Mouse (Mus musculus): ENCODE results near the gene Gm10229. TPM values are rescaled to one million over a fixed set of nuclear protein-coding genes. Genes with fewer than 3 reads are reported as not detected.
"Not testable (repeated sequence)": the region's sequence is repeated elsewhere in the genome, so short reads cannot be mapped to it uniquely, and the experiment has no call there.

Gene Gm10229
- not detected for total RNA-seq (2021)

- DNase-seq (ENCODE audit: low spot score in 2 of 2); intact Hi-C loops (cut with DNase I): not testable (repeated sequence)
These were observed at the start of gene Gm10229 for GRCm38 (mm10) chr16:89014984-89015383. TSS of gene Gm10229 (plus strand) at chr16:89015284.

- intact Hi-C loops (cut with DNase I): no loop called here
- DNase-seq (ENCODE audit: low spot score in 2 of 2): no peak
These were observed 4.4 kb upstream of the Gm10229 start, which contains the start of gene Krtap22-2 for GRCm38 (mm10) chr16:89010659-89011058. TSS of gene Krtap22-2 (minus strand) at chr16:89010759.

DNA sequence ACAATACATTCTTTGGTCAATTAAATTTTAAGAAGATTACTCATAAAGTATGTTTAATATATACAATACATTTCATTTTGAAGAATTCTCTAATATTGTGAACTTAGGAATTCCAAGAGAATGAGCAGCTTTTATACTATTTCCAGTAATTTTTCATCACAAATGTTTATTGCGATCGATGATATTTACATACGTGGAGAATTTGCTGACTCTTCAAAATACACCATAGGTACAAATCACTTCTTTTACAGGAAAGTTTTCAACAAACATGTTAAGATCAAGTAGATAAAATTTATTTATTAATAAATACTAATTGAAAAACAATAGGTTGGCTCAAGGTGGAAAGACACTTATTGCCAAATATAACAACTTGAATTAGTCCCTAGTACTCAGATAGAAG, 1.1 kb upstream of the Gm10229 start:
- intact Hi-C loops (cut with DNase I): no loop called here
- no peak for DNase-seq (ENCODE audit: low spot score in 2 of 2)

- intact Hi-C loops (cut with DNase I); DNase-seq (ENCODE audit: low spot score in 2 of 2): not testable (repeated sequence)
These were observed 16.3 kb downstream of the Gm10229 start, which contains the start of gene Krtap6-1 for GRCm38 (mm10) chr16:89031399-89031798. TSS of gene Krtap6-1 (plus strand) at chr16:89031699.

DNA sequence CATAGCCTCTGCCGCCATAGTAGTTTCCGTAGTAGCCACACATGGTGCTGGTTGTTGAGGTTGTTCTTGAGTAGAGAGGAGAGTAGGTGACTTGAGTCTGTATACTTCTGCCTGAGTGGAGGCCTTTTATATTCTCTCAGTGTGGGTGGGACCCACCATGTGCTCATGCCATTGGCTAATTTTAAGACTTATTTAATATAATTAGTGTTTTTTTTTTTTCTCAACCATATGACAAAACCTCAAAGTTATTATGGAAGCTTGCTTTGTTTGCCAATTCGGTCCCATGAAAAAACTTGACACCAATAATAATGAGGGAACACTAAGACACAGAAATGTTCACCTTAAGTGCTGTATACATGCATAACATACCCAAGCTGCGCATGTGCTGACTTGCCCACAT, 26.3 kb downstream of the Gm10229 start, which contains the start of gene Gm10228:
Gm10228 (minus strand) TSS at position 101 of the 400 bp plus-strand sequence.
- intact Hi-C loops (cut with DNase I); DNase-seq (ENCODE audit: low spot score in 2 of 2): not testable (repeated sequence)

DNA sequence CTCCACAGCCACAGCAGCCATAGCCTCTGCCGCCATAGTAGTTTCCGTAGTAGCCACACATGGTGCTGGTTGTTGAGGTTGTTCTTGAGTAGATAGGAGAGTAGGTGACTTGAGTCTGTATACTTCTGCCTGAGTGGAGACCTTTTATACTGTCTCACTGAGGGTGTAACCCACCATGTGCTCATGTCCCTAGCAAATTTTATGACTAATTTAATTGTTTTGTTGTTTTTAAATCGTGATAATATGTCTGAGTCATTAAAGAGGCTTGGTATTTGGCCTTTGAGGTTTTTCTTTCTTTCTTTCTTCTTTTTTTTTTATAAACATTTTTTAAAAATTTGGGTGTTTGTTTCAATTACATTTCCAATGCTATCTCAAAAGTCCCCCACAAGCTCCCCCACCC, 32.7 kb downstream of the Gm10229 start, which contains the start of gene Krtap6-5:
Krtap6-5 (minus strand) TSS at position 101 of the 400 bp plus-strand sequence.
- intact Hi-C loops (cut with DNase I): no loop called here
- DNase-seq (ENCODE audit: low spot score in 2 of 2): no peak

DNA sequence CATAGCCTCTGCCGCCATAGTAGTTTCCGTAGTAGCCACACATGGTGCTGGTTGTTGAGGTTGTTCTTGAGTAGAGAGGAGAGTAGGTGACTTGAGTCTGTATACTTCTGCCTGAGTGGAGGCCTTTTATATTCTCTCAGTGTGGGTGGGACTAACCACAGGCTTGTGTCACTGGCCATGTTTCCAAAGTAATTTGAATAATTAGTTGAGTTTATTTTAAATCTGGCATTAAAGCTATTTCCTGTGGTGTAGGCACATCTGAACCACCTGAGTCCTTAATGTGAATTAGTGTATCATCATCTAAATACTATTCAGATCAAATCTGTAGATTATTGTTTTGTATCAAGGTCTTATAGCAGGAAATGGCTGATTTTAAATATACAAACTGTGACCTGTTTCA, 48.8 kb downstream of the Gm10229 start, which contains the start of gene 1110025L11Rik:
1110025L11Rik (minus strand) TSS at position 101 of the 400 bp plus-strand sequence.
- DNase-seq (ENCODE audit: low spot score in 2 of 2); intact Hi-C loops (cut with DNase I): not testable (repeated sequence)

Other genes starting within 250 kb of the Gm10229 start
- not detected for gene 2310057N15Rik, start 241.1 kb upstream of the Gm10229 start, total RNA-seq (2021)
- not detected for gene Gm5965, start 237.4 kb upstream of the Gm10229 start, total RNA-seq (2021)
- not detected for gene Gm20741, start 203.1 kb upstream of the Gm10229 start, total RNA-seq (2021)
- gene Krtap15, start 195.1 kb upstream of the Gm10229 start, total RNA-seq (2021): not detected
- not detected for gene Krtap14, start 189.1 kb upstream of the Gm10229 start, total RNA-seq (2021)
- not detected for gene Krtap19-1, start 145.9 kb upstream of the Gm10229 start, total RNA-seq (2021)
- not detected for gene Krtap19-2, start 141.0 kb upstream of the Gm10229 start, total RNA-seq (2021)
- not detected for gene Krtap19-3, start 137.2 kb upstream of the Gm10229 start, total RNA-seq (2021)
- gene Krtap19-4, start 130.2 kb upstream of the Gm10229 start, total RNA-seq (2021): not detected
- not detected for gene Krtap19-5, start 118.8 kb upstream of the Gm10229 start, total RNA-seq (2021)
- gene Krtap19-9b, start 83.0 kb upstream of the Gm10229 start, total RNA-seq (2021): not detected
- not detected for gene Krtap16-3, start 52.4 kb upstream of the Gm10229 start, total RNA-seq (2021)
- gene Krtap22-2, start 4.5 kb upstream of the Gm10229 start, total RNA-seq (2021): not detected
- not detected for gene Krtap6-1, start 16.4 kb downstream of the Gm10229 start, total RNA-seq (2021)
- gene Gm10228, start 26.2 kb downstream of the Gm10229 start, total RNA-seq (2021): not detected
- not detected for gene Krtap6-5, start 32.6 kb downstream of the Gm10229 start, total RNA-seq (2021)
- not detected for gene 1110025L11Rik, start 48.7 kb downstream of the Gm10229 start, total RNA-seq (2021)
- not detected for gene Krtap6-3, start 68.7 kb downstream of the Gm10229 start, total RNA-seq (2021)
- gene Gm6358, start 125.6 kb downstream of the Gm10229 start, total RNA-seq (2021): not detected
- gene Gm10061, start 135.8 kb downstream of the Gm10229 start, total RNA-seq (2021): not detected
- not detected for gene Gm9789, start 142.7 kb downstream of the Gm10229 start, total RNA-seq (2021)
- gene Gm7735, start 154.2 kb downstream of the Gm10229 start, total RNA-seq (2021): not detected
- not detected for gene 1110057P08Rik, start 159.5 kb downstream of the Gm10229 start, total RNA-seq (2021)
- not detected for gene Krtap20-2, start 190.6 kb downstream of the Gm10229 start, total RNA-seq (2021)

Data from left cerebral cortex, postnatal 36 days (tissue).